Mouse (Mus musculus): ENCODE data around the gene Rac2.

Gene Rac2

GRCm38 (mm10) chr15:78544561-78545001, 28.0 kb downstream of the Rac2 start, which contains the start of gene Sstr3:
Sstr3 (minus strand) TSS chr15:78544685.
- DNase-seq = no peak

- peak; percentile 49 for DNase-seq
These were observed 28.5 kb downstream of the Rac2 start for GRCm38 (mm10) chr15:78544041-78544440.

- peak; percentile 58 for DNase-seq
These were observed 29.7 kb downstream of the Rac2 start for GRCm38 (mm10) chr15:78542767-78543303.

GRCm38 (mm10) chr15:78542098-78542766, 30.4 kb downstream of the Rac2 start:
- DNase-seq = peak; percentile 60

- DNase-seq = peak; percentile 77
These were observed 31.0 kb downstream of the Rac2 start for GRCm38 (mm10) chr15:78541606-78542005.

GRCm38 (mm10) chr15:78541036-78541435, 31.5 kb downstream of the Rac2 start:
- DNase-seq = no peak

GRCm38 (mm10) chr15:78535723-78536421, 36.7 kb downstream of the Rac2 start:
- DNase-seq = no peak

- peak; percentile 72 for DNase-seq
These were observed 39.2 kb downstream of the Rac2 start for GRCm38 (mm10) chr15:78533346-78533835.

GRCm38 (mm10) chr15:78532566-78533345, 39.8 kb downstream of the Rac2 start:
- no peak for DNase-seq

GRCm38 (mm10) chr15:78531901-78532469, 40.6 kb downstream of the Rac2 start:
- DNase-seq = peak; percentile 100

GRCm38 (mm10) chr15:78531451-78531720, 41.2 kb downstream of the Rac2 start:
- DNase-seq = no peak

GRCm38 (mm10) chr15:78530671-78531450, 41.7 kb downstream of the Rac2 start, which contains the start of gene C1qtnf6:
C1qtnf6 (minus strand) TSS chr15:78531416.
- peak; percentile 64 for DNase-seq

- no peak for DNase-seq
These were observed 42.4 kb downstream of the Rac2 start for GRCm38 (mm10) chr15:78530141-78530540.

- DNase-seq = peak; percentile 34
These were observed 43.1 kb downstream of the Rac2 start for GRCm38 (mm10) chr15:78529428-78529990.

- DNase-seq = no peak
These were observed 43.7 kb downstream of the Rac2 start for GRCm38 (mm10) chr15:78528726-78529411.

GRCm38 (mm10) chr15:78527973-78528372, 44.6 kb downstream of the Rac2 start:
- no peak for DNase-seq

GRCm38 (mm10) chr15:78524163-78524562, 48.4 kb downstream of the Rac2 start:
- DNase-seq = no peak

- DNase-seq = no peak
These were observed 50.7 kb downstream of the Rac2 start for GRCm38 (mm10) chr15:78521892-78522291.

- no peak for DNase-seq
These were observed 51.3 kb downstream of the Rac2 start for GRCm38 (mm10) chr15:78521331-78521730.

GRCm38 (mm10) chr15:78520112-78520715, 52.4 kb downstream of the Rac2 start:
- no peak for DNase-seq

- DNase-seq = no peak
These were observed 54.4 kb downstream of the Rac2 start for GRCm38 (mm10) chr15:78518221-78518620.

All from cerebellum, adult 8-10 months (tissue).